In the genomic region with DNA sequence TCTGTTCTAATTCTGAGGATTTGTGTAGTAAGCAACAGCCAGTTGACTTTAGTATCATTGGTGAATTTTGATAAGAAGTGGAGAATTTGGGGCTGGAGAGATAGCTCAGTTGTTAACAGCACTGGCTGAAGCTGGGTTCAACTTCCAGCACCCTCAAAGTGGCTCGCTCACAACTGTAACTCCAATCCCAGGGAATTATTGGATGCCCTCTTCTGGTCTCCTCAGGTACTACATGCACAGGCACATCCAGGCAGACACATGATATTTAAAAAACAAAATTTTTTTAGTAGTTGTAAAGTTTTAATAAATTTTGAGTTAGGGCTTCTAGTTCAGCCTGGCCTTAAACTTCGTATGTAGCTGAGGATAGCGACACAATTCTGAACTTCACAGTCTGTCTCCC, we compare ENCODE assay signal across 8 mouse cellular contexts. TPM values are rescaled to one million over a fixed set of nuclear protein-coding genes. Genes with fewer than 3 reads are reported as not detected.
DNase-seq lines count a peak whose midpoint lies in the region; ATAC-seq and TF ChIP-seq lines count a peak whose summit lies in the region.

No protein-coding gene starts in this region.

- no peaks in the 10 kb centered on the region for H3K27me3 ChIP-seq in intestine, postnatal 0 days (replicated peaks; ENCODE audit: control insufficient read depth, insufficient read depth, low read length)
- no peaks in the 10 kb centered on the region for H3K27me3 ChIP-seq in intestine, embryonic 16.5 days (replicated peaks; ENCODE audit: control insufficient read depth, insufficient read depth, low read length)
- no peaks in the 10 kb centered on the region for H3K27me3 ChIP-seq in ES-Bruce4 (ENCODE audit: control insufficient read depth, insufficient read depth, low read length, poor library complexity, severe bottlenecking)

- no peak overlapping the region for H3K4me3 ChIP-seq in intestine, postnatal 0 days (ENCODE audit: low read depth, low read length)
- H3K4me3 ChIP-seq in intestine, embryonic 16.5 days (ENCODE audit: low read length) = no peak overlapping the region
- no peak overlapping the region for H3K4me3 ChIP-seq in ES-Bruce4 (ENCODE audit: low read depth, low read length)

- no peak for ATAC-seq in intestine, postnatal 0 days
- no peak for ATAC-seq in intestine, embryonic 16.5 days

- no peaks in the 10 kb centered on the region for H3K9me3 ChIP-seq in intestine, postnatal 0 days (ENCODE audit: control insufficient read depth)
- H3K9me3 ChIP-seq in intestine, embryonic 16.5 days (ENCODE audit: control insufficient read depth, low read length) = no peaks in the 10 kb centered on the region
- no peaks in the 10 kb centered on the region for H3K9me3 ChIP-seq in ES-Bruce4 (replicated peaks; ENCODE audit: control insufficient read depth, insufficient read depth, low read length, poor library complexity, severe bottlenecking)

- TF ChIP-seq EP300 in ES-Bruce4 (IDR thresholded peaks at IDR 0.05; ENCODE audit: insufficient read depth, low read depth, low read length) = no peak

- TF ChIP-seq CTCF in intestine, postnatal 0 days (IDR thresholded peaks at IDR 0.05; ENCODE audit: low read depth) = peak; percentile 75
- peak; percentile 24 for TF ChIP-seq CTCF in ES-Bruce4 (IDR thresholded peaks at IDR 0.05; ENCODE audit: low read depth, low read length)

- WGBS in intestine, postnatal 0 days = 46% methylated on average over 3 of the region's 3 CpGs
- WGBS in intestine, embryonic 16.5 days = 53% methylated on average over 3 of the region's 3 CpGs

- TF ChIP-seq POLR2A in ES-Bruce4 (IDR thresholded peaks at IDR 0.05; ENCODE audit: insufficient read depth, low read length) = no peak

- H3K9ac ChIP-seq in intestine, postnatal 0 days (ENCODE audit: low read depth, low read length) = no peak overlapping the region
- no peak overlapping the region for H3K9ac ChIP-seq in intestine, embryonic 16.5 days (ENCODE audit: low read depth, low read length)
- H3K9ac ChIP-seq in ES-Bruce4 (ENCODE audit: low read depth, poor library complexity, severe bottlenecking) = no peak overlapping the region

- H3K4me1 ChIP-seq in intestine, postnatal 0 days (replicated peaks; ENCODE audit: control insufficient read depth, insufficient read depth, low read length) = no peaks in the 10 kb centered on the region
- H3K4me1 ChIP-seq in intestine, embryonic 16.5 days (ENCODE audit: control insufficient read depth, insufficient read depth, low read length) = no peaks in the 10 kb centered on the region
- H3K4me1 ChIP-seq in ES-Bruce4 (ENCODE audit: control insufficient read depth, insufficient read depth, low read length) = no peaks in the 10 kb centered on the region

- H3K27ac ChIP-seq in intestine, postnatal 0 days (ENCODE audit: low read depth, low read length) = no peak overlapping the region
- no peak overlapping the region for H3K27ac ChIP-seq in intestine, embryonic 16.5 days (ENCODE audit: low read length)
- no peak overlapping the region for H3K27ac ChIP-seq in ES-Bruce4 (ENCODE audit: insufficient read depth, low read length)

- no peak overlapping the region for H3K4me2 ChIP-seq in intestine, postnatal 0 days (replicated peaks; ENCODE audit: low read depth)
- no peak overlapping the region for H3K4me2 ChIP-seq in intestine, embryonic 16.5 days (ENCODE audit: low read depth, low read length)

- H3K36me3 ChIP-seq in intestine, postnatal 0 days (ENCODE audit: control insufficient read depth, insufficient read depth) = peaks cover 9% of the 10 kb centered on the region
- no peaks in the 10 kb centered on the region for H3K36me3 ChIP-seq in intestine, embryonic 16.5 days (ENCODE audit: control insufficient read depth, insufficient read depth, low read length)
- no peaks in the 10 kb centered on the region for H3K36me3 ChIP-seq in ES-Bruce4 (ENCODE audit: control insufficient read depth, insufficient read depth, low read length, poor library complexity, severe bottlenecking)

- peak; percentile 56 for DNase-seq in 416B (ENCODE audit: low read depth)
- DNase-seq in cerebellum, postnatal 10 days = peak; percentile 71 to 73
- peak; percentile 67 for DNase-seq in heart, postnatal 4 days
- peak; percentile 72 for DNase-seq in lung, postnatal 10 days
- DNase-seq in thymus, postnatal 36 days = peak; percentile 8 to 14

RNA-seq across cellular contexts. Expression of a gene that starts 15.0 kb away (rescaled TPM):
- polyA plus RNA-seq in intestine, postnatal 0 days (2015; fragmentation: Nextera tagmentation; extraction: Ambion mirVana) = 14.6 and 18.7 TPM in 2 replicates
- polyA plus RNA-seq in intestine, embryonic 16.5 days (2015; fragmentation: Nextera tagmentation; extraction: Ambion mirVana) = 29.6 and 37.8 TPM in 2 replicates
- polyA plus RNA-seq in ES-Bruce4 (2011; ENCODE audit: insufficient read depth, insufficient read length, low read depth, missing spikeins) = 526 and 534 TPM in 2 replicates
- total RNA-seq in heart, postnatal 4 days (2021) = 10 to 100 TPM; 23.0 to 25.2 TPM

Comparison
In these comparisons a context has a peak if more than half of its experiments do, and no peak if none do; other contexts are left out.
1. DNase-seq: peak in every context shown above with its lines; median percentile 72 in cerebellum, postnatal 10 days; 72 in lung, postnatal 10 days; 67 in heart, postnatal 4 days; 56 in 416B; 11 in thymus, postnatal 36 days.
2. RNA of a gene that starts 15.0 kb away (polyA plus RNA-seq): 526 to 534 TPM in ES-Bruce4; 29.6 to 37.8 TPM in intestine, embryonic 16.5 days and 14.6 to 18.7 TPM in intestine, postnatal 0 days; every median in the first group is over 10 times any median in the second.